Mouse (Mus musculus) heart, adult 2 months (tissue): ENCODE results near the gene Srf.

Source experiments
- CTCF ChIP-seq: fragments of 200-600 bp; IDR thresholded peaks from 2 replicates; pipeline ENCODE4 v1.8.1; 2022; ENCODE audit warnings: antibody characterized with exemption, mild to moderate bottlenecking, moderate library complexity
- EP300 ChIP-seq: fragments of 200-500 bp; IDR thresholded peaks from 2 replicates; pipeline ENCODE4 v1.6.1; 2011; ENCODE audit warnings: low read depth, low read length, control low read depth; ENCODE audit not compliant: insufficient read depth

- TF ChIP-seq CTCF (no peak), EP300 (no peak)
Measured at GRCm38 (mm10) chr17:46590439-46590838, 34.5 kb upstream of the Srf start.
